Mouse (Mus musculus): ENCODE results near the gene Gm20696. TPM values are rescaled to one million over a fixed set of nuclear protein-coding genes. Genes with fewer than 3 reads are reported as not detected.

Gm20696 gene
- polyA plus RNA-seq, 1 experiment = 3.0 TPM

- H3K4me3 ChIP-seq (ENCODE audit: insufficient read depth, low read length) = no peak overlapping the region
- TF ChIP-seq CTCF (IDR thresholded peaks at IDR 0.05; ENCODE audit: extremely low read depth, insufficient read depth, low read length) (no peak), POLR2A (IDR thresholded peaks at IDR 0.05; ENCODE audit: extremely low read depth, insufficient read depth, low read length) (no peak)
- no peaks in the 10 kb centered on the region for H3K4me1 ChIP-seq (ENCODE audit: control insufficient read depth, insufficient read depth, low read length)
- H3K27ac ChIP-seq (ENCODE audit: insufficient read depth, low read length) = no peak overlapping the region
Measured at GRCm38 (mm10) chr6:99282866-99283657, 383.5 kb downstream of the Gm20696 start.

- no peak overlapping the region for H3K4me3 ChIP-seq (ENCODE audit: insufficient read depth, low read length)
- H3K4me1 ChIP-seq (ENCODE audit: control insufficient read depth, insufficient read depth, low read length) = no peaks in the 10 kb centered on the region
- no peak for TF ChIP-seq CTCF (IDR thresholded peaks at IDR 0.05; ENCODE audit: extremely low read depth, insufficient read depth, low read length)
- TF ChIP-seq POLR2A (IDR thresholded peaks at IDR 0.05; ENCODE audit: extremely low read depth, insufficient read depth, low read length) = no peak
- no peak overlapping the region for H3K27ac ChIP-seq (ENCODE audit: insufficient read depth, low read length)
Measured at GRCm38 (mm10) chr6:99281433-99281832, 385.2 kb downstream of the Gm20696 start.

- TF ChIP-seq POLR2A (IDR thresholded peaks at IDR 0.05; ENCODE audit: extremely low read depth, insufficient read depth, low read length) = no peak
- no peak for TF ChIP-seq CTCF (IDR thresholded peaks at IDR 0.05; ENCODE audit: extremely low read depth, insufficient read depth, low read length)
- H3K4me1 ChIP-seq (ENCODE audit: control insufficient read depth, insufficient read depth, low read length) = no peaks in the 10 kb centered on the region
- no peak overlapping the region for H3K4me3 ChIP-seq (ENCODE audit: insufficient read depth, low read length)
- H3K27ac ChIP-seq (ENCODE audit: insufficient read depth, low read length) = no peak overlapping the region
Measured at GRCm38 (mm10) chr6:99280619-99281018, 386.0 kb downstream of the Gm20696 start.

GRCm38 (mm10) chr6:99277251-99277650, 389.3 kb downstream of the Gm20696 start:
- TF ChIP-seq CTCF (IDR thresholded peaks at IDR 0.05; ENCODE audit: extremely low read depth, insufficient read depth, low read length) = no peak
- TF ChIP-seq POLR2A (IDR thresholded peaks at IDR 0.05; ENCODE audit: extremely low read depth, insufficient read depth, low read length) = no peak
- no peak overlapping the region for H3K4me3 ChIP-seq (ENCODE audit: insufficient read depth, low read length)
- H3K27ac ChIP-seq (ENCODE audit: insufficient read depth, low read length) = no peak overlapping the region
- no peaks in the 10 kb centered on the region for H3K4me1 ChIP-seq (ENCODE audit: control insufficient read depth, insufficient read depth, low read length)

GRCm38 (mm10) chr6:99276297-99276653, 390.3 kb downstream of the Gm20696 start:
- no peak for TF ChIP-seq CTCF (IDR thresholded peaks at IDR 0.05; ENCODE audit: extremely low read depth, insufficient read depth, low read length)
- no peak for TF ChIP-seq POLR2A (IDR thresholded peaks at IDR 0.05; ENCODE audit: extremely low read depth, insufficient read depth, low read length)

GRCm38 (mm10) chr6:99275381-99276296, 391.0 kb downstream of the Gm20696 start:
- no peaks in the 10 kb centered on the region for H3K4me1 ChIP-seq (ENCODE audit: control insufficient read depth, insufficient read depth, low read length)
- no peak overlapping the region for H3K4me3 ChIP-seq (ENCODE audit: insufficient read depth, low read length)
- H3K27ac ChIP-seq (ENCODE audit: insufficient read depth, low read length) = no peak overlapping the region
- no peak for TF ChIP-seq POLR2A (IDR thresholded peaks at IDR 0.05; ENCODE audit: extremely low read depth, insufficient read depth, low read length)
- TF ChIP-seq CTCF (IDR thresholded peaks at IDR 0.05; ENCODE audit: extremely low read depth, insufficient read depth, low read length) = no peak

More at GRCm38 (mm10) chr6:99276297-99276653, 390.3 kb downstream of the Gm20696 start:
- no peaks in the 10 kb centered on the region for H3K4me1 ChIP-seq (ENCODE audit: control insufficient read depth, insufficient read depth, low read length)
- no peak overlapping the region for H3K4me3 ChIP-seq (ENCODE audit: insufficient read depth, low read length)
- H3K27ac ChIP-seq (ENCODE audit: insufficient read depth, low read length) = no peak overlapping the region

- Histone ChIP-seq H3K4me3 (ENCODE audit: insufficient read depth, low read length) (no peak overlapping the region), H3K4me1 (ENCODE audit: control insufficient read depth, insufficient read depth, low read length) (no peaks in the 10 kb centered on the region), H3K27ac (ENCODE audit: insufficient read depth, low read length) (no peak overlapping the region)
- no peak for TF ChIP-seq POLR2A (IDR thresholded peaks at IDR 0.05; ENCODE audit: extremely low read depth, insufficient read depth, low read length)
- TF ChIP-seq CTCF (IDR thresholded peaks at IDR 0.05; ENCODE audit: extremely low read depth, insufficient read depth, low read length) = no peak
Measured at GRCm38 (mm10) chr6:99274667-99275066, 391.9 kb downstream of the Gm20696 start.

- H3K4me1 ChIP-seq (ENCODE audit: control insufficient read depth, insufficient read depth, low read length) = 0 out of 2 replicates have a peak, but pooled peaks cover 2% of the 10 kb centered on the region
- TF ChIP-seq CTCF (IDR thresholded peaks at IDR 0.05; ENCODE audit: extremely low read depth, insufficient read depth, low read length) (no peak), POLR2A (IDR thresholded peaks at IDR 0.05; ENCODE audit: extremely low read depth, insufficient read depth, low read length) (no peak)
- no peak overlapping the region for H3K4me3 ChIP-seq (ENCODE audit: insufficient read depth, low read length)
- H3K27ac ChIP-seq (ENCODE audit: insufficient read depth, low read length) = no peak overlapping the region
Measured at GRCm38 (mm10) chr6:99274222-99274621, 392.4 kb downstream of the Gm20696 start.

GRCm38 (mm10) chr6:99273177-99273576, 393.4 kb downstream of the Gm20696 start:
- TF ChIP-seq POLR2A (IDR thresholded peaks at IDR 0.05; ENCODE audit: extremely low read depth, insufficient read depth, low read length) (no peak), CTCF (IDR thresholded peaks at IDR 0.05; ENCODE audit: extremely low read depth, insufficient read depth, low read length) (no peak)
- H3K4me1 ChIP-seq (ENCODE audit: control insufficient read depth, insufficient read depth, low read length) = peaks cover 2% of the 10 kb centered on the region; the same call in 1 of the 2 replicates
- H3K4me3 ChIP-seq (ENCODE audit: insufficient read depth, low read length) = no peak overlapping the region
- H3K27ac ChIP-seq (ENCODE audit: insufficient read depth, low read length) = no peak overlapping the region
